Mouse (Mus musculus) gastrocnemius, postnatal 4 days (tissue): Measurements from ENCODE around the gene Stxbp1. TPM values are rescaled to one million over a fixed set of nuclear protein-coding genes. Genes with fewer than 3 reads are reported as not detected.

Experiments used
- DNase-seq, 2 experiments: peaks; one replicate each; pipeline ENCODE4 v3.0.0; 2021 to 2022; ENCODE audit warnings: low spot score in 2 of 2, mixed read lengths in 2 of 2
- long read RNA-seq, 2 experiments: library from polyadenylated mRNA; stranded (forward); transcript quantifications; one replicate each; pipeline ENCODE4 v2.0.0; 2021
- total RNA-seq, 2 experiments: library from RNA; stranded (reverse); gene quantifications; 2 replicates each; pipeline ENCODE4 v1.2.3; 2021

Gene Stxbp1
- 10 to 100 TPM; 16.3 to 16.9 TPM for total RNA-seq
- long read RNA-seq, experiment 1, partial matches to known transcripts = 0 of 5 reads
- long read RNA-seq, experiment 1, other reads (novel, unspliced or antisense) = 1 of 5 reads
- long read RNA-seq, experiment 2, transcript Stxbp1-201 (19 exons, 3,892 nt) = major isoform, 10 of 16 reads
- long read RNA-seq, experiment 2, partial matches to known transcripts = 4 of 16 reads
- long read RNA-seq, experiment 2, other reads (novel, unspliced or antisense) = 1 of 16 reads

DNA sequence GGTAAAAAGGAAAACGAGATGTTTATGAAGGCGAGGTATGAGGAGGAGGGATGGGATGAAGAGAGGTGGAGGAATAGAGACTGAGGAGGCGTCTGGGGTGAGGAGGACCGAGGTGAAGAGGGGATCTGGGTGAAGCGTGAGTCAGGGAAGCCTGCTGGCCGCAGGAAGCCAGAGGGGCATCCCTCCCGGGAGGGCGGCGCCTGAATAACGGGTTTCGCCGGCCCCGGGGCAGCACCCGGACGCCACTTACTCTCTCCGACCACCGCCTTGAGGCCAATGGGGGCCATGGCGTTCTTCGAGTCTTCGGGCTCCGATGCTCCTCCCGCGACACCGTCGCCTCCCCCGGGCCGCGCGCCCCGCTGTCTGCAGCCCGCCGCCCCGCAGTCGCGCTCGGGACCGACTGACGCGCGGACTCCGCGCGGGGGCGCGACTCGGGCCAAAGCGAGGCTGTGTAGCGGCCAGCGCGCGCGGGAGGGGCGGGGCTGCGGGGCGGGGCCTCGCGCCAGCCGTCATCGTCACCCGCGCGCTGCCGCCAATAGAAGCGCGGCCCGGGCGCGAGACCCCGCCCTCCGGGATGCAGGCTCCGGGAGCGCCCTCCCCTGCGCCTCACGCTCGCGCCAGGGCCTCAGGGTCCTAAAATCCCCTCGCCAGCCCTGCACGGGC, at the start of gene Stxbp1:
Stxbp1 (minus strand) TSS at position 441 of the 663 bp plus-strand sequence.
- peak; percentile 91 to 93 for DNase-seq

DNA sequence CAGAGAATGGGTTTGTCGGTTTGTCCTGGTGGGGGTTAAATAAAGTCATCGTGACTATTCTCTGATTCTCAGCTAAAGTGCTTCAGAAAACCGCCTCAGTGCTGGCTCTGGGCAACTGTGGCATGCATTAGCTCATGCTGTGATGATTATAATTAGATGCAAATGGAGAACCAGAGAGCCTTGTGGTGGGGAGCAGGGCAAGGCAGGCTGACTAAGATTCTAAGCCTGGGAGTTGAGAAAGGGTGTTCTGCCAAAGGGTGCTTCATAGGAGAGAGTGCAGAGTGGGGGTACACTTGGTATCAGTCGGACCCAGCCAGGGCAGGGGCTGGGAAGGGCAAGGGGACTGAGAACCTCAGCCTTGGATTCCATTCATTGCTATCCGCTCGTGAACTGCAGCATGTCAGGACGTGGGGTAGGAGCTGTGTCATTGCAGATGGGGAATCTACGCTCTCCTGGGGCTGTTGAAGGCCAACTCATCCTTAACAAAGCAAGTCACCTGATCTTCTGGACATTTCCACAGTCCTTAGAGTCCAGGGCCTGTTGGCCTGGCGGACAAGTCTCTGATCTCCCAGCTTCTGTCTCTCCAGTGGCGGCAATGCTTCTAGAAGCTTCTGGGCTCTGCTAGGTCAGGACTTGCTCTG, 49.6 kb upstream of the Stxbp1 start:
- DNase-seq = no peak

GRCm38 (mm10) chr2:32895606-32896106, 48.6 kb upstream of the Stxbp1 start:
- DNase-seq = no peak

DNA sequence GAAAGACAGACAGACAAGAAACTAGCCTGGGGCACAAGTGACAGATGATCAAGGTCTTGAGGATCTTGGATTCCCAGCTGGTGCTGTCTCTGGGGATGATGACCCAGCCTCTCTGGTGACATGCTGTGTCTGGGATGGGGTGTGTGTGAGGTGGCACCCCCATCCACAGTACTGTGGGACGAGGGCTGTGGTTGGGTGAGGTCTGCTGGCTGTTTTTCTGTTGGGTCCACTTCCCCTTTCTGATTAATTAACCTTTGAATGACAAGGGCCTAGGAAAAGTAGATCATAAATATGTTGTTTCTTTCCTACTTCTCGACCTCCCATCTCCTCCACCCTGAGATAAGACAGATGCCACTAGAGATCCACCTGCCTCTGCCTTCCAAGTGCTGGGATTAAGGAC, 47.1 kb upstream of the Stxbp1 start:
- DNase-seq = no peak

GRCm38 (mm10) chr2:32892490-32892889, 45.4 kb upstream of the Stxbp1 start:
- DNase-seq = no peak

GRCm38 (mm10) chr2:32891278-32891677, 44.2 kb upstream of the Stxbp1 start:
- no peak for DNase-seq

DNA sequence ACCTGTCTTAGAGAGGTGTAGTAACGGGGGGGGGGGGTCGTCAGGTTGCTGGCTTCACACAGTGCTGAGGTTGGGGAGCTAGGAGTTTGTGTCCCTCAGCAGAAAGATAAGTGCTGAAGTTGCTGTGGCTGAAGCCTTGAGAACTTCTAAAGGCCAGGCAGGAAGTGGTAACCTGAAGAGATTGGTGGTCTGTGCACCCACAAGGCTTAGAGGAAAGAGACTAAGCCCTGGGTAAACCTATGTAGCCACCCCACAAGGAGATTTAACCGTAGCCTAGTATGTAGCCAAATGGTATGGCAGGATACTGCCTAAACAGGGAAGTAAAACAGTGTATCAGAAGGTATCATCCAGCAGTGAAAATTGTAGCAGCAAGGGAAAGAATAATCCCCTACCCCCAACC, 43.2 kb upstream of the Stxbp1 start:
- DNase-seq = no peak

DNA sequence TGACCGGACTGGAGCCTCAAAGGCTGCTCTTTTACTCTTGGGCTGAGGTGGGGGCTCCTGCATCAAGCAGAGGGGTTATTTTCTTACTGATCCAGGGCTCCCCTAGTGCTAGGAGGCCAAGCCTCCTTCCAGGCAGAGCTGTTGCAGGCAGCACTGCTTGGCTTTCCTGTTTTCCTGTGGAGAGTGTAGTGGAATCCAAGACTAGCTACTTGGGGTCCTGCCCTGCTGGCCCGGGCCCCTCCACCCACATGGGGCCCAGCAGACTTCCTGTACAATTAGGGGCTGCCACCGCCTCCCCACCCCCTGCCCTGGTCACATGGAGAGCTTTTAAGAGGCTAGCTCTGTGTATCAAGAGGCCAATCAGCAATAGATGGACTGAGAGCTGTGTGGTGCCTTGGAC, 41.5 kb upstream of the Stxbp1 start:
- no peak for DNase-seq

DNA sequence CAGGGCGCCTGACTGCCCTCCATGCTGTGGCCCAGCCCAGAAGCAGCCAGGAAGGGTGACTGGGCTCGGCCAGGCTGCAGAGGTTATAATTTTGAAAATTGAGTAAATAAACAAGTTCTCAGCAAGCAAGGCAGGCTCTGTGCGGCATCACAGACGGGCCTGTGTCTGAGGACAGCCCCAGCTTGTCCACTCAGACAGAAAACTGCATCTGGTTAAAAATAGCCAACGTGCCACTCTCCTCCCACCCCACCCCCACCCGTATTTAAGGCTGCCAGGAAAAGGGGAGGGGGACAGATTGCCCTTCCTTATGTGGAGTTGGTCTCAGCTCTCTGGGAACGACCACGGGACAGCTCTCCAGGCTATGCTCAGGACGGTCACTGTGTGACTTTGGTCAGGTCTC, 41.0 kb upstream of the Stxbp1 start:
- no peak for DNase-seq

- DNase-seq = no peak
Measured at GRCm38 (mm10) chr2:32884745-32885144, 37.7 kb upstream of the Stxbp1 start.

- DNase-seq = no peak
Measured at GRCm38 (mm10) chr2:32882283-32883043, 35.4 kb upstream of the Stxbp1 start.

GRCm38 (mm10) chr2:32881723-32882122, 34.7 kb upstream of the Stxbp1 start:
- peak; percentile 53 to 73 for DNase-seq

GRCm38 (mm10) chr2:32881054-32881453, 34.0 kb upstream of the Stxbp1 start:
- no peak for DNase-seq

GRCm38 (mm10) chr2:32879593-32879992, 32.5 kb upstream of the Stxbp1 start:
- no peak for DNase-seq

GRCm38 (mm10) chr2:32878396-32878795, 31.4 kb upstream of the Stxbp1 start:
- DNase-seq = no peak

DNA sequence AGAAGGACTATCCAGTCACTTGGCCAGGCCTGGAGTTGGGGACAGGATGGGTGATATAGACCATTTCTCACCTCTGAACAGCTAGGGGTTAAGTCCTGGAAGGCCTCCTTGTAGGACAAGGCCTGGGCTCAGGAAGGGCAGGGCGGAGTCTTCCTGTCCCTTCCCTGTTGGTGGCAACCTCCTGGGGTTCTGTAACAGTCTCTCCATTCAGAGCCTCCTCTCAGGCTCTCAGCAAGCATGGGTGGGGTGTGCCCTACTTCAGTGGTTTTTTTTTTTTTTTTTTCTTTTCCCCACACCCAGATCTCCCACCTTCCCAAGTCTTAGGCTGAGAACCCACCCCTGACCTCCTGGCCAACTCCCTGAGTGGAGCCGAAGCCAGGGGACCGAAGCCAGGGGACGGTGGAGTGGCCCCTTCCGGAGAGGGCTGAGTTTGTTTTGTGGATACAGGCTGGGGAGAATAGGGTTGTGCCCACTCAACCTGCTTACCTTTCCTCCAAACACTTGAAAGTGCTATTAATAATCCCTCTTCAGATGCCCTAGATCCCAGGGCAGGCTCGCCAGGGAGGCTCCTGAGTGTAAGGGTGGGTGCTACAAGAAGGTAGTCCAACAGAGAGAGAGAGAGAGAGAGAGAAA, 30.8 kb upstream of the Stxbp1 start:
- no peak for DNase-seq

DNA sequence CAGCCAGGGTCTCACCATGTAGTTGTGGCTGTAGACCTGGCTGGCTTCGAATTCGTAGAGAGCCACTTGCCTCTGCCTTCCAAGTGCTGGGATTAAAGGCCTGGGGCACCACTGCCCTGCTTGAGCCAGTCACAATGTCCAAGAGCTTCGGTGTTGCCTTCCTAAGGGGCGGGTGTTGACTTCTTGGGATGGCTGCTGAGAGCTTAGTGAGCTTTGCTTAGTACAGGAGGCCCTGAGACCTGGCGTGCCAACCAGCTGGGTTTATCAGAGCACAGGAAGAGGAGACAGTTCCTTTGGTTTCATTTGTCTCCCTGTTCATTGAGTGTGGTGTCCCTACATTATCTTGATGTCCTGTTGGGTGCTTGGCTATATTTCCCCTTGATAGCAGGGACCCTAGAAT, 30.3 kb upstream of the Stxbp1 start:
- DNase-seq = no peak

DNA sequence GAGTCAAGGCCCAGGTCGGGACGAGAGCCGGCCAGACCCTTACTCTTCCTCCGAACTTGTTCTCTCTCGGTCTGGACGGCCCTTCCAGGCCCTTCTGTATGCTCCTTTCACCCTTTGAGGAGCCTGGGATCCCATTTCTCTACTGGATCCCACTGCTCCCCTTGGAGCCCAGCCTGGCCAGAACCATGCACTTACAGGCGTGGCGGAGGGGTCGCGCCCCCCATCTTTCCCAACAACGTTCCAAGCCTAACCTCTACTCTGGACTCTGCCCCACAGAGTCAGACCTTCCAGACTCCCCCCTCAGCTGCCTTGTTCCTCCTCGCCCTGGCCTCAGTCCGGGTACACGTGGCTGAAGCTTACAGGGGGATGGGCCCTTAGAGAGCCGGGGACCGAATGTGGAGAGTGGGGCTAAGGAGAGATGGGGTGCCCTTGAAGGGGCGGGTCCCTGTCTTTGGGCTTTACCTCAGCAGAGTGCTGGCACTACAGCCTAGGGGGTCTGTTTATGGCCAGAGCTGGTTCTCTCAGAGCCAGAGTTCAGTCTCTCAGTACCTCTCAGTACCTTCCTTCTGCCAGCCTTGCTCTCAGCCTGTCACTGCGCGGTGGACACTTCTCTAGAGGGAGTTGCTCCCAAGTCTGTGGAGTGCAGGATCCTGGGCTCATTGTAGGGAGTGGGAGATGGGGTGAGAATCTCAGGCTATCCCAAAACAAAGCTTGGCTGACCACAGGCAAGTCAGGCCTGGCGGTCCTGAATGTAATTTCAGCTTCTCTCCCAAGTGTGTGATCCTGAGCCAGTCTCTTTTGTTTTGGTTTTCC, 29.7 kb upstream of the Stxbp1 start:
- DNase-seq = no peak

DNA sequence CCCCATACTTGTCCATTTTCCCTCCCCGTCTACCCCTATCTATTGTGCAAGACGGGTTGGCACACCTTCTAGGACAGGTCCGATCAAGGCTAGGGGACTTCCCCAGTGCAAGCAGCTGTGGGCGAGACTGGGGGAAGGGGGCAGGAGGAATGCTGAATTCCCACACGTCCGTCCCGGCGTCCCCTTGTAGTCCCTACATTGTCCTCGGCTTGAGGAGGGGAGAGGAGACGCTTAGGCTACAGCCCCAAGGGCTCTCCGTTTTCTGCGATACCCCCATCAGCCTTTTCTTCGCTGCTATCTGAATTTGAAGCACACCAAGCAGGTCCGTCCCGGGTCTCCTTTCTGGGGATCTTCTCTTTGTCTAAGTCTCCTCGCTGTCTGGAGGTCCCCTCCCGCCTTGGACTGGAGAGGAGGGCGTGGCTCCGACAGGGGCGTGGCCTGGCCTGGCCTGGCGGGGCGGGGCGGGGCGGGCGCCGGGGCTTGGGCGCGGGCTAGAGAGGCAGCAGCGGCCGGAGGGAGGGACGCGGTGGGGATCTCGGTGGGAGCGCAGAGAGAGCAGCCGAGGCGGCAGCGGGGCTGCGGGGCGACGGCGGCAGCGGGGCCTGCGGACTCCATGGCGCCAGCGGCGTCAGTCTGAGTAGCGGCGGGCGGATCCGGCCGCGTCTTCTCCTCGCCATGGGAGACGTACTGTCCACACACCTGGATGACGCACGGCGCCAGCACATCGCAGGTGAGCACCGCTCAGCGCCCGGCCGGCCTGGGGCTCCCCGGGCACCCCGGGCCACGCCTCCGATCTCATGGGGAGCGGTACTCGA, 28.8 kb upstream of the Stxbp1 start, which contains the start of gene Fam129b:
Fam129b (plus strand) TSS at position 440 of the 815 bp plus-strand sequence.
- DNase-seq = peak; percentile 82 to 89
